Mouse (Mus musculus) urinary bladder, postnatal 14 days (tissue): ENCODE measurements around the gene En2.
A peak's percentile ranks its signal among the peaks of the same experiment; 100 is the strongest.

Experiments
- DNase-seq: peaks from one replicate; pipeline ENCODE4 v3.0.0; 2021; ENCODE audit warnings: low spot score

Gene En2

GRCm38 (mm10) chr5:28165358-28166255 is at the start of gene En2:
En2 (plus strand) TSS chr5:28165694.
- peak; percentile 18 for DNase-seq

GRCm38 (mm10) chr5:28117251-28117880 is 48.1 kb upstream of the En2 start:
- no peak for DNase-seq

DNA sequence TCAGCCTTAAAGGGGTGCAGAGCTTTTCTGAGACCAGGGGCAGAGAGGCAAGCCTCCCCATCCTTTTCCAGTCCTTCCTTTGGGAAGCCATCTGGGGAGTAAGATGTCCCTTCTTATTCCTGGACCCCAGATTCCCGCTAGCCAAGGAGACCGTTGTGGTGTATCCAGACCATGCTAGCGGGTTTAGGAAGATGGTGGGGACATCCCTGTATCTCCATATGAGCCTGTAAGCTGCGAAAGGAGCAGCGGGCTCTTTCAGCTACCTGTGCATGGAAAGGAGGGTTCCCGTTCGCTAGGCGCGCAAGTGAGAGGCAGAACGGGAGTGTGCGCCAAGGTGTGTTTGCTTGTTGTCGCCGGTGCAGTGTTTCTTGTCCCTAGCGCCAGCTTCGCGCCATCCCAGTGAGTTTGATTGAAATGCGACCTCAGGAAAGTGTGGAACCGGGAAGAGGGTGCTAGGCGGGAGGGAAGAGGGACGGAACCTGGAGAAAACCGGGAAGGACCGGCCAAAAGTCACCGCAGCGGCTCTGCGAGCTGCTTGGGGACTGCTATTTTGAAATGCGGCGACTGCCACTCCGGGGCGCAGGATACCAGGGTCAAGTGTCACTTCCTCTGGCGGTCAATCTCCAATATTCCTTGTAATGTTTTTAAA is 47.5 kb upstream of the En2 start:
- no peak for DNase-seq

DNA sequence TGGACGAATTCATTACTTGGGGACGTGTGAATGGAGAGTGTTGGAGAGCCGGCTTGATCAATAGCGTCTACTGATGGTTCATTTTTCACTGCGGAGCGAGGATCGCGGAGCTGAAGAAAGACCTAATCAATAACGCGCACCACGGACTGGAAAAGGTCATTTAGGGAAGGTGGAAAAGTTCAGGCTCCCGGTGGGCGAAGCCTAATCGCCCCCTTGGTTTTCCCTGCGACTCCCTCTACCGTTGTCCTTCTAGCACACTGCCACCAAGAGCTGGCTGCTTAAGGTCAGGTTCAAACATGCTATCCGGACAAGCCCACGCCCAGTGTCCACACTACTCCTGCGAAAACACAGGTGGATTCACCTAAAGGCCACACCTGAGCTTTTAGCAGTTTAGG is 47.0 kb upstream of the En2 start:
- no peak for DNase-seq

DNA sequence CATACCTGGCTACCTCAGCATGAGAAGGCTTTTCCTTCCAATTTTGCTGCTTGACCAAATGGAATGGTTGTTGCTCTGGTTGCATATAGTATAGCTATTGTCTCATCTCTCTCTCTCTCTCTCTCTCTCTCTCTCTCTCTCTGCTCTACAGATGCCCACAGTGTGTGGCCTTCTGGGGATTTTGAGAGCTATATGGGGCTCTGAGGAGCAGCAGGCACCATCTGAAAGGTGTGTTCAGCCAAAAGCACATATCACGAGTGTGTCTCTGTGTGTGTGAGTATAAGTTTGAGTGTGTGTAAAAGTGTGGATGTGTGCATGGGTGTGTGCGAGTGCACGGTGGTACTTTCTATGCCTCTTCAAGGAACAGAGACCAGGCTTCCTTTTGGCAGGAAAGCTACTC is 45.9 kb upstream of the En2 start:
- DNase-seq = no peak

- peak; percentile 64 for DNase-seq
Observed at GRCm38 (mm10) chr5:28122491-28123454, 42.7 kb upstream of the En2 start.

- no peak for DNase-seq
Observed at GRCm38 (mm10) chr5:28123455-28123825, 42.1 kb upstream of the En2 start.

DNA sequence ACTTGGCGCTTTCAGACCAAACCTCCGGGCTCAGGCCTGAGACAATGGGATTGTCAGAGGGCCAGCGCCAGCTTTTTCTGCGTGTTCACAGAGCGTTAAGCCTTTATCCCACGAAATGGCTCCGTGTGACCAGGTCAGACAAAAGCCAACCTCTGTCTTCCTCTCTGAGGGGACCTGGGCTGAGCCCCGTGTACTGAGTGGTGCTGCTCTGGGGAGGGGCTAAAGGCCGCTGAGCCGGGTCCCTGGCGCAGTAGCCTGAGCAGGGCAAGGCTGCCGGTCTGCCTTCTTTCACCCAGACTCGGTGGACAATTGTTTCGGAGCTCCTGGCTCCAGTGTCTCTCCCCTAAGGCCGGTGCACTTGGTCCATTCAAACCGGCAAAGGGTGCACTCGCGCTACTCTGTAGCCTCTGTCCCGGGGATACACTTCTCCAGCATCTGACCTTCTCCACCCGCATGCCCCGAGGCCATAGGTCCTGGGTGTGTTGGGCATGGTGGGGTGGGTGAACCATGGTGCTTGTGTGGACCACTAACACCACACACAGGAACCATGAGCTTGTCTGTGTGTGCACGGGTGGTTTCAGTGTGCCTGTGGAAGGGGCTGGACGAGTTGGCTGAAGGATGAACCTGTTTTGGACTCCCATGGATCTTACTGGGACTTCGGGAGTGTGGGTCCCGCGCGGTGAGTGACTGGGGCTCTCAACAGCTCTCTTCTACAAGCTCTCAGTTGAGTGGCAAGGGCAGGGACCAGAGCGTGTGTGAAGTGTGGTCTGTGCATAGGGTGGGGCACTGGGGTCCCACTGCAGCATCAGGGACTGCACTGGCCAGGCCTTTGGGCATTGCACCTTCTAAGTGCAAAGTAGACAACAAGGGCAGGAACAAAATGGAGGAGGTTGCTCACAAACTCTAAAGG is 40.9 kb upstream of the En2 start:
- DNase-seq = no peak

- no peak for DNase-seq
Observed at GRCm38 (mm10) chr5:28128851-28129250, 36.6 kb upstream of the En2 start.

DNA sequence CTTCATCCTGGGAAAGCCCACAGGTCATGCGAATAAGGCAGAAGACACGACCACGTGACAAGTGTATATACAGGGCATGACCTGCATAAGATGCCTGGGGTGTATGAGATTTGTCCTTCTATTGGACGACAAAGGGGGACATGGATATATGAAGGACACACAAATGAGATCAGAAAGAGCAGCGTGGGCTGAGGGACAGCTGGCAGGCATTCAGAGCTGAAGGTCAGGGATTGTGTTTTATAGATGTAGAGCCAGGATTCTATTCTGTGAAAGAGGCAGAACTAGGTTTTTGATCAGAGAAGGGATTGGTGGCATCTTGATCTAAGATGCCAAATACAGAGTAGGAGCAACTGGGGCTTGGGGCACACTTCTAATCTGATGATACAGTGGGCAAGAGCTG is 33.3 kb upstream of the En2 start:
- no peak for DNase-seq

GRCm38 (mm10) chr5:28136438-28136837 is 29.1 kb upstream of the En2 start:
- no peak for DNase-seq

- no peak for DNase-seq
Observed at GRCm38 (mm10) chr5:28144555-28144954, 20.9 kb upstream of the En2 start.

- no peak for DNase-seq
Observed at GRCm38 (mm10) chr5:28146018-28146417, 19.5 kb upstream of the En2 start.

DNA sequence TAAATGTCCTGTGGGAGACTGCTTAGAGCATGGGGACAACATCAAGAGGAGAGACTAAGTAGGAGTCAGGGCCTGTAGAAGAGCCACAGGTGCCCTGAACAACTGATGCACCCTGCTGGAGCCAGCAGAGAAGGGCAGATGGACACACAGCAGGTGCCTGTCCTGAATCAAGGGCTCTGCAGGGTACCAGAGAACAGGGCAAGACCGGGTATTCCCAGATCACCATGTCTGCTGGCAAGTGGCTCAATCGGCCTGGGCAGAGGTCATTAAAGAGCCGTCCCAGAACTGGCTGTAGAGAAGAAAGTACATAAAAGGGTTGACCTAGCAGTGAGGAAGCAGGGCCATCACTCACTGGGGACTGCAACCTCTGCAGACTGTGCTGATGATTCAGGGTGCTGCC is 17.0 kb upstream of the En2 start:
- no peak for DNase-seq

GRCm38 (mm10) chr5:28149436-28149835 is 16.1 kb upstream of the En2 start:
- DNase-seq = no peak

GRCm38 (mm10) chr5:28157044-28157730 is 8.3 kb upstream of the En2 start:
- no peak for DNase-seq

- DNase-seq = no peak
Observed at GRCm38 (mm10) chr5:28157781-28158180, 7.7 kb upstream of the En2 start.

- no peak for DNase-seq
Observed at GRCm38 (mm10) chr5:28158308-28159071, 7.0 kb upstream of the En2 start.

DNA sequence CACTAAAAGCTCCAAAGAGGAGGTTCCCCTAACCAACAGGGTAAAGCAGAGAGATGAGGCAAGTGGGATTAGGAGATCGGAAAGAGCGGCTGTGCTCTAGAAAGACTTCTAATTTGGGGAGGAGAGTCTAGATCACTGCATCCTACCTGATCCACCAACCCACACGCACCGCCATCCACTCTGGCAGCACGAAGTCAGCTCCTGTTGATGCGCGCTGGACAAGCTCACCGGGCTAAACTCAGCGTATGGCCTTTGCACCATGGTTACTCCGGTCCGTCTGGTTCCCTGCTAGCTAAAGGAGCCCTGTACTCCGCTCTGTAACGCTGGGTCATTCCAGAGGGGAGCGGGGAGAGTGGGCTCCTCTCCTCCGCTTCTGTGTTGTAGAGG is 6.4 kb upstream of the En2 start:
- DNase-seq = no peak
